Mouse (Mus musculus): Measurements from ENCODE around the gene Nup214. TPM values are rescaled to one million over a fixed set of nuclear protein-coding genes. Genes with fewer than 3 reads are reported as not detected.

Nup214 gene
- polyA plus RNA-seq, 1 experiment, result 47.0 TPM

DNA sequence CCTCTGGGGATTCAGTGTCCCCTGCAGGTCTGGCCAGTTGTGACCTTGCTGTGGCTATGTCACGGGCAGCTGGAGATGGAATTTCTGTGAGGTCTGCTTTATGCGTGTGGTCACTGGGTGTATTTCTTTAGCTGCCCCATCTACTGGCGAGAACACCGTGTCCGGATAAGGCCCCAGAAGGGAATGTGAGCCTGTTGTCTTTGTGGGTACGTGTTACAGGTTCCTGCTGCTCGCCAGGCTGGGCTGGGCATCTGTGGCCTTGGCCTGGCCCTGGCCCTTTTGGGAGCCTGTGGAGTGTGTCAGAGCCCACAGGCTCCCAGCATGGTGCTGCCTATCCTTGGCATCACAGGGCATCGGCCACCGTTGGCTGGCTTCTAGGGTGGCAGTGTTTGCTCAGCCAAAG is 19.5 kb upstream of the Nup214 start:
- Histone ChIP-seq H3K27me3 (ENCODE audit: control insufficient read depth, insufficient read depth, low read length) (peaks cover 6% of the 10 kb centered on the region; the same call in 1 of the 2 replicates), H3K27ac (ENCODE audit: insufficient read depth, low read length) (no peak overlapping the region), H3K4me1 (ENCODE audit: control insufficient read depth, insufficient read depth, low read length) (peaks cover 16% of the 10 kb centered on the region), H3K4me3 (replicated peaks; ENCODE audit: insufficient read depth, low read depth, low read length) (no peak overlapping the region)
- WGBS, result 22% methylated on average over 9 of the region's 9 CpGs
- no peak for TF ChIP-seq CTCF (IDR thresholded peaks at IDR 0.05; ENCODE audit: borderline replicate concordance, insufficient read depth, low read depth, low read length)
- TF ChIP-seq POLR2A (IDR thresholded peaks at IDR 0.05; ENCODE audit: borderline replicate concordance, insufficient read depth, low read length), result no peak
- peak; percentile 53 to 66 for DNase-seq

DNA sequence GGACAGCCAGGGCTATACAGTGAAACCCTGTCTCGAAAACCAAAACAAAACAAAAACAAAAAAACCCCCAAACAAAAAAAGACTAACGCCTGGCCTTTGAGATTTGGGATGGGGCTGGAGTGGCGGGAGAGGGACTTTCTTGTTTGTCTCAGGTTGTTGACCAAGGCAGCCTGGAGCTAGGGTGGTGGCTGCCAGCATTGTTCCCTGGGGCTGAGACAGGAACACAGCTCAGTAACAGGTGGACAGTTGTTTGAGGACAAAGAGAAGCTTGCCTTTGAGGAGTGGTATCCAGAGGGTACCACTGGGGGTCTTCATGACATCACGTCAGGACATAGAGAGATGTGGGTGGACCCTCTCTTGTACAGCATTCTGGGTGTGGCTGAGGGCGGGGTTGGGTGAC is 18.6 kb upstream of the Nup214 start:
- TF ChIP-seq CTCF (IDR thresholded peaks at IDR 0.05; ENCODE audit: borderline replicate concordance, insufficient read depth, low read depth, low read length), result no peak
- no peak for TF ChIP-seq POLR2A (IDR thresholded peaks at IDR 0.05; ENCODE audit: borderline replicate concordance, insufficient read depth, low read length)
- 95% methylated on average over 5 of the region's 5 CpGs for WGBS
- Histone ChIP-seq H3K27me3 (ENCODE audit: control insufficient read depth, insufficient read depth, low read length) (peaks cover under 1% of the 10 kb centered on the region; the same call in 1 of the 2 replicates), H3K4me3 (replicated peaks; ENCODE audit: insufficient read depth, low read depth, low read length) (no peak overlapping the region), H3K4me1 (ENCODE audit: control insufficient read depth, insufficient read depth, low read length) (peaks cover 11% of the 10 kb centered on the region; the same call in 1 of the 2 replicates), H3K27ac (ENCODE audit: insufficient read depth, low read length) (no peak overlapping the region)
- no peak for DNase-seq

DNA sequence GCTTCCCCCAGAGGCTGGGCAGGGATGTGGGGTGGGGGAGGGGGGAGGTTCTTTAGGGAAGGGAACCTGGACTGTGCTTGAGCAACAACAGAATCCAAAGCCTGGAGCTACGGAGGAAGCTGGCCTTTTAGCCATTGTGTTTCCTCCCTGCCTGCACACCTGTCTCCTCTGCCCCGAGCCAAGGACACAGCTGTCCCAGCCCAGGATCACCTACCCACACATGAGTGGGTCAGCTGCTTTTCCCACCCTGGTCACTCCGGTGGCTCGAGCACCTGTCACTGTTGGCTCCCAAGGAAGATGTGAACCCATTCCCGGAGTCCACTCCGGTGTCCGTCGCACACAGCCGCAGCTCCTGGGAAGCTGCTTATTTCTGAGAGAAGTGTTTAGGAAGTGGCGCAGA is 17.0 kb upstream of the Nup214 start:
- Histone ChIP-seq H3K4me1 (ENCODE audit: control insufficient read depth, insufficient read depth, low read length) (peaks cover 12% of the 10 kb centered on the region; the same call in 1 of the 2 replicates), H3K27ac (ENCODE audit: insufficient read depth, low read length) (no peak overlapping the region), H3K4me3 (replicated peaks; ENCODE audit: insufficient read depth, low read depth, low read length) (no peak overlapping the region), H3K27me3 (ENCODE audit: control insufficient read depth, insufficient read depth, low read length) (no peaks in the 10 kb centered on the region)
- DNase-seq, result no peak
- TF ChIP-seq POLR2A (IDR thresholded peaks at IDR 0.05; ENCODE audit: borderline replicate concordance, insufficient read depth, low read length) (no peak), CTCF (IDR thresholded peaks at IDR 0.05; ENCODE audit: borderline replicate concordance, insufficient read depth, low read depth, low read length) (no peak)
- WGBS, result 57% methylated on average over 10 of the region's 10 CpGs

DNA sequence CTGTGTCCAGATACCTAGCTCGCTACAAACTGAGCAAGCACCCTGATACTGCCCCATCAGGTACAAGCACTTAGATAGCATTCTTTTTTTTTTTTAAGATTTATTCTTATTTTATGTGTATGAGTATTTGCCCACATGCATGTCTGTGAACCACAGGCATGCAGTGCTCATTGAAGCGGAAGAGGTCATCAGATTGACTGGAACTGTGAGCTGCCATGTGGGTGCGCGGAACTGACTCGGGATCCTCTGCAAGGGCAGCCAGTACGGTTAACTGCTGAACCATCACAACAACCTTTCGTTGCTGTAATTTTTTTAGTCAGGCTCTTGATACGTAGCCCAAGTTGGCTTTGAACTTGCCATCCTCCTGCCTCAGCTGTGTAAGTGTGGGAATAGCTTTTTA is 13.2 kb upstream of the Nup214 start:
- no peak overlapping the region for H3K4me3 ChIP-seq (replicated peaks; ENCODE audit: insufficient read depth, low read depth, low read length)
- TF ChIP-seq CTCF (IDR thresholded peaks at IDR 0.05; ENCODE audit: borderline replicate concordance, insufficient read depth, low read depth, low read length), result no peak
- no peak for TF ChIP-seq POLR2A (IDR thresholded peaks at IDR 0.05; ENCODE audit: borderline replicate concordance, insufficient read depth, low read length)
- no peaks in the 10 kb centered on the region for H3K27me3 ChIP-seq (ENCODE audit: control insufficient read depth, insufficient read depth, low read length)
- peaks cover 16% of the 10 kb centered on the region for H3K4me1 ChIP-seq (ENCODE audit: control insufficient read depth, insufficient read depth, low read length)
- WGBS, result 76% methylated on average over 8 of the region's 8 CpGs
- DNase-seq, result no peak
- H3K27ac ChIP-seq (ENCODE audit: insufficient read depth, low read length), result no peak overlapping the region

DNA sequence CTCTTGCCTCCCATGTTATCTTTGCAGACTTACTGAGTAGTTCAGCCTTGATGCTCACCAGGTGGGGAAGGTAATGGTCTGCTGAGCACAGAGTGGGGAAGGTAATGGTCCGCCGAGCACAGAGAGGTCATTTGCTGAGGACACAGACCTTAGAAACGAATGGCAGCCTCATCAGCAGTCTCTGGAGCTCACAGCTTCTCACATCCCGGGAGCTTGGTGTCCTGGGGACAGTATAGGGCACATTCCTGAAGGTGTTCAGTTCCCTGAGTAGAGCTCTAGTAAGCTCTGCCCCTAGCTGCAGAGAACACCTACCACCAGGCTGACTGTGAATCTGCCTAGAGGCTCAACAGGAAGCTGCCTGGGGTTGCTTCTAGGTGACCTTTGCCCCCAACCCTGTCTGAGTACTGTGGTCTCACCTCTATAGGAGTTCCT is 12.4 kb upstream of the Nup214 start:
- TF ChIP-seq POLR2A (IDR thresholded peaks at IDR 0.05; ENCODE audit: borderline replicate concordance, insufficient read depth, low read length) (no peak), CTCF (IDR thresholded peaks at IDR 0.05; ENCODE audit: borderline replicate concordance, insufficient read depth, low read depth, low read length) (no peak)
- Histone ChIP-seq H3K4me3 (replicated peaks; ENCODE audit: insufficient read depth, low read depth, low read length) (no peak overlapping the region), H3K27ac (ENCODE audit: insufficient read depth, low read length) (no peak overlapping the region), H3K27me3 (ENCODE audit: control insufficient read depth, insufficient read depth, low read length) (no peaks in the 10 kb centered on the region), H3K4me1 (ENCODE audit: control insufficient read depth, insufficient read depth, low read length) (peaks cover 16% of the 10 kb centered on the region)
- 58% methylated on average over 4 of the region's 4 CpGs for WGBS
- no peak for DNase-seq

DNA sequence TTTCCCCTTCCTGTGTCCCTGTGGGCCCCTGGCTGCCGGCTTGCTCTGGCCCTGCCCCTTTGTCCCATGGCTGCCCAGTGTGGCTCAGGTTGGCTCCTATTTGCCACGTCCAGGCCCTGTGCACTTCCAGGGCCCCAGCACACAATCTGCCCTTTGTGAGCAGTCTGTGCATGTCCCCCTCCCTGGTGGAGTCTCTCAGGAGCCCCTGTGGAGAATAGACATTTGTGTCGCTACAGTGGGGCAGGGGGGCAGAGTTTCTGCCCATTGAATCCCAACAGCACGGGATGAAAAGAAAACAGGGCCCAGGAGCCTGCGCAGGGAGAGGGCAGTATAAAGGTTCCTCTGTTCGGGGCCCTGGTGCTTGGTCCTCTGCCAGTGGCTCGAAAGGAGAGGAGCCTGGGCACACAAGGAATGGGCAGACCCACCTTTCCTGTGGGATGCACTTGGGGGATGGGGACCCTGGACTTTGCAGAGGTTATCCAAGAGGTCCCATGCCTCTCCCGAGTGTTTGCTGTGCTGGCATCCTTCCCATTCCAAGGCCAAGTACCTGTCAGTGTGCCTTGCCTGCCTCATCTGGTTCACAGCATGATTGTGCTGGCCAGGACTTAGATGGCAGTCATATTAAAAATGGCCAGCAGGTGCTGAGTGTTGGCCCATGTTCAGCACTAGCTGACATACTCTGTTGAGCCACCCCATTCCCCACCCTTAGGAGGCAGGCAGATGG is 11.6 kb upstream of the Nup214 start:
- H3K4me3 ChIP-seq (replicated peaks; ENCODE audit: insufficient read depth, low read depth, low read length), result no peak overlapping the region
- peak; percentile 63 to 70 for DNase-seq
- H3K27ac ChIP-seq (ENCODE audit: insufficient read depth, low read length), result peak overlapping the region; percentile 27
- no peaks in the 10 kb centered on the region for H3K27me3 ChIP-seq (ENCODE audit: control insufficient read depth, insufficient read depth, low read length)
- peaks cover 16% of the 10 kb centered on the region for H3K4me1 ChIP-seq (ENCODE audit: control insufficient read depth, insufficient read depth, low read length)
- 13% methylated on average over 8 of the region's 8 CpGs for WGBS
- TF ChIP-seq POLR2A (IDR thresholded peaks at IDR 0.05; ENCODE audit: borderline replicate concordance, insufficient read depth, low read length) (no peak), CTCF (IDR thresholded peaks at IDR 0.05; ENCODE audit: borderline replicate concordance, insufficient read depth, low read depth, low read length) (peak; percentile 44)

DNA sequence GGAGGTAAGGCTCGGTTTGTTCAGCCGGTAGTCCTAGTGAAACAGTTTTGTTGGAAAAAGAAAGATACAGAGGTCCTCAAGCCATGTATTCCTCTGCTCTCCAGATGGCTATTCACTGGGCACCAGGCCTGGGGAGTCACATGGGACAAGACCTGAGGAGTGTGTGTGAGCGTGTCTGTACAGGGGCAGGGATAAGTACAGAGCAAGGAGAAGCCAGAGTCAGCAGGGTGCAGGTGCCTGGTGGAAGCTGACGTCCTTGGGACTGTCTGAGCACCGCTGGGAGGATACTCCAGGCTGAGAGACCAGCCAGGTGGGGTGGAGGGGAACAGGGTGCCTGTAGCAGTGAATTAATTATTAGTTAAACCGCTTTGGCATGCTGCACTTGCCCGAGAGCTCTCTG is 10.7 kb upstream of the Nup214 start:
- 24% methylated on average over 7 of the region's 7 CpGs for WGBS
- no peak for TF ChIP-seq POLR2A (IDR thresholded peaks at IDR 0.05; ENCODE audit: borderline replicate concordance, insufficient read depth, low read length)
- TF ChIP-seq CTCF (IDR thresholded peaks at IDR 0.05; ENCODE audit: borderline replicate concordance, insufficient read depth, low read depth, low read length), result no peak
- Histone ChIP-seq H3K27me3 (ENCODE audit: control insufficient read depth, insufficient read depth, low read length) (no peaks in the 10 kb centered on the region), H3K4me1 (ENCODE audit: control insufficient read depth, insufficient read depth, low read length) (peaks cover 16% of the 10 kb centered on the region), H3K4me3 (replicated peaks; ENCODE audit: insufficient read depth, low read depth, low read length) (no peak overlapping the region), H3K27ac (ENCODE audit: insufficient read depth, low read length) (peak overlapping the region; percentile 27)
- DNase-seq, result peak; percentile 61 to 68

DNA sequence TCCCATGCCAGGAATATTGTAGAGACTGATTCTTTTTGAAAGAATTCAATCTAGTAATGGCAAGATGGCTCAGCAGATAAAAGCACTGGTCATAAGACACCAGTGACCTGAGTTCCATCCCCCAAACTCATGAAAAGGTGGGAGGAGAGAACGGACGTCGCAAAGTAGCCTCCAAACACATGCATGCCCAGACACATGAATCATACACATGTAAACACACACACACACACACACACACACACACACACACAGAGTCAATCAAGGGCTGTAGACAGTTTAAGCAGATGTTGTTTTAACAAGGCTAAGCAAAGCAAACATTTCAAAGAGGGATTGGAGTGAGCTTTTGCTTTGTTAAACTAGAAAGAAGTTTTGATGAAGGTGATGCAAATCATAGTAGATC is 10.0 kb upstream of the Nup214 start:
- DNase-seq, result no peak
- WGBS, result 92% methylated on average over 3 of the region's 3 CpGs
- H3K27me3 ChIP-seq (ENCODE audit: control insufficient read depth, insufficient read depth, low read length), result no peaks in the 10 kb centered on the region
- no peak overlapping the region for H3K27ac ChIP-seq (ENCODE audit: insufficient read depth, low read length)
- H3K4me1 ChIP-seq (ENCODE audit: control insufficient read depth, insufficient read depth, low read length), result peaks cover 16% of the 10 kb centered on the region
- no peak overlapping the region for H3K4me3 ChIP-seq (replicated peaks; ENCODE audit: insufficient read depth, low read depth, low read length)
- no peak for TF ChIP-seq POLR2A (IDR thresholded peaks at IDR 0.05; ENCODE audit: borderline replicate concordance, insufficient read depth, low read length)
- TF ChIP-seq CTCF (IDR thresholded peaks at IDR 0.05; ENCODE audit: borderline replicate concordance, insufficient read depth, low read depth, low read length), result no peak
